Mouse (Mus musculus) heart, adult 2 months (tissue): ENCODE measurements around the gene Pcsk7. TPM values are rescaled to one million over a fixed set of nuclear protein-coding genes. Genes with fewer than 3 reads are reported as not detected.

Source experiments
- DNase-seq, 2 experiments: peaks; one replicate each; pipeline ENCODE4 v3.0.0; 2021
- H3K27ac ChIP-seq: fragments of 200-600 bp; 2 replicates; pipeline ENCODE4 v1.8.1; 2022
- H3K27me3 ChIP-seq: fragments of 200-500 bp; 2 replicates; pipeline ENCODE4 v1.6.1; 2012; ENCODE audit warnings: mild to moderate bottlenecking, low read length, inconsistent platforms, mixed read lengths; ENCODE audit not compliant: control insufficient read depth, insufficient read depth
- H3K36me3 ChIP-seq: fragments of 200-500 bp; 2 replicates; pipeline ENCODE4 v1.6.1; 2012; ENCODE audit warnings: low read length, inconsistent platforms; ENCODE audit not compliant: control insufficient read depth, insufficient read depth
- H3K4me1 ChIP-seq: fragments of 200-500 bp; 2 replicates; pipeline ENCODE4 v1.6.1; 2011; ENCODE audit warnings: low read length; ENCODE audit not compliant: control insufficient read depth, insufficient read depth
- H3K4me3 ChIP-seq: fragments of 200-600 bp; 2 replicates; pipeline ENCODE4 v1.8.1; 2022
- H3K79me2 ChIP-seq: fragments of 200-500 bp; replicated peaks from 2 replicates; pipeline ENCODE4 v1.6.1; 2012; ENCODE audit warnings: mild to moderate bottlenecking, inconsistent platforms, low read length, moderate library complexity, mixed read lengths; ENCODE audit not compliant: control insufficient read depth, insufficient read depth
- H3K9ac ChIP-seq: fragments of 200-500 bp; 2 replicates; pipeline ENCODE4 v1.6.1; 2012; ENCODE audit warnings: low read depth, mild to moderate bottlenecking, control low read depth, inconsistent platforms, low read length, mixed read lengths
- CTCF ChIP-seq: fragments of 200-600 bp; IDR thresholded peaks from 2 replicates; pipeline ENCODE4 v1.8.1; 2022; ENCODE audit warnings: antibody characterized with exemption, mild to moderate bottlenecking, moderate library complexity
- EP300 ChIP-seq: fragments of 200-500 bp; IDR thresholded peaks from 2 replicates; pipeline ENCODE4 v1.6.1; 2011; ENCODE audit warnings: low read depth, low read length, control low read depth; ENCODE audit not compliant: insufficient read depth
- POLR2A ChIP-seq: fragments of 200-500 bp; IDR thresholded peaks from 2 replicates; pipeline ENCODE4 v1.6.1; 2011; ENCODE audit warnings: mild to moderate bottlenecking, low read depth, low read length, control low read depth; ENCODE audit not compliant: insufficient read depth
- WGBS: fragments of 180-500 bp; shearing (Covaris S2); methylation state at CpG from one replicate; pipeline ENCODE4 v1.1.7; 2018; 5-methylcytosine and 5-hydroxymethylcytosine counted together
- intact Hi-C: fragments of 180-260 bp; cut with DNase I; formaldehyde crosslinking; loops from one replicate; pipeline ENCODE4 v1.15.1; 2025
- polyA plus RNA-seq: library from polyadenylated mRNA; depleted of rRNA; stranded (reverse); fragments of >200 nt; gene quantifications from 2 replicates; pipeline ENCODE4 v1.2.3, GENCODE M21; 2012
- total RNA-seq, 2 experiments: library from RNA; stranded (reverse); gene quantifications; 2 replicates each; pipeline ENCODE4 v1.2.3; 2021

Pcsk7 gene
- total and polyA plus RNA-seq, 3 experiments, result 12.2 to 18.4 (median 13.9) TPM

DNA sequence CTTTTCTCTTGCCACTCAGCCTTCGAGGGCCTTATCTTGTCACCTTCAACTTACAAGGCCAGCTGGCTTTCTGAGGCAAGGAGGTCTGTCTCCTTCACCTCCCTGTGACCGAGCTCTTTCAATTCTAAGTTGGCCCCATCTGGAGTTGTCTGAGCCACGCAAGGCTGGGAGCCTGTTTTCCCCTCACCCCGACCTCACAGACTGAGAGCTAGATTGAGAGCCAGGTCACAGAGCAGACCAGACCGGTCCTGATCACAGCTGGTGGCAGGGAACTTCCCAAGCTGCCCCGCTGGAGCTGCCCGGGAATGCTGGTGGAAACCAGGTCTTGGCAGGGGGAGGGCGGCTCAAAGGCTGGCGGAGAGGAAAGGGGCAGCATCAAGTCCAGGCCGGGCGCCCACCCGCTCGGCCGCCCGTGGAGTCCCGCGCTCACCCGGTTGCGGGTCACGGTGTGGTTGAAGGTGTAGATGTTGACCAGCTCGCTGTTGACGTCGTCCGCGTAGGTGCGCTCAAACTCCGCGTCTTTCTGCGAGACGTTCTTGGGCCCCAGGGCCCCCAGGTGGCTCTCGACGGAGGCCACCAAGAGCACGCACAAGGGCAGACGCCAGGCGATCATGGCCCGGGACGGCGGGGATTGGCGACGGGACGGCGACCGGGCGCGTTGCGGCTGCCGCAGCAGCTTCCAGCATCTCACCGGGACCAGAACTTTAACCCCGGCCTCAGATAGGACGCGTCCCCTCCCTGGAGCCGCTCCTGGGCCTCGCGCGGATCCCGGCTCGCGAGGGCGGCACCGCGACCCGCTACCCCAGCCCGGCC is 48.2 kb downstream of the Pcsk7 start:
- H3K27ac ChIP-seq, result peak overlapping the region; percentile 95
- H3K4me3 ChIP-seq, result peak overlapping the region; percentile 72
- H3K79me2 ChIP-seq, result peaks cover 2% of the 10 kb centered on the region; the same call in 1 of the 2 replicates
- no peak for DNase-seq
- 0 out of 2 replicates have a peak, but pooled peaks have one; percentile 7 for TF ChIP-seq EP300
- no peak for TF ChIP-seq CTCF
- H3K4me1 ChIP-seq, result peaks cover 9% of the 10 kb centered on the region
- under 1% methylated on average over 63 of the region's 63 CpGs for WGBS
- H3K27me3 ChIP-seq, result no peaks in the 10 kb centered on the region
- H3K36me3 ChIP-seq, result no peaks in the 10 kb centered on the region; the same call in 1 of the 2 replicates
- intact Hi-C loops, result loop anchor here (1.0 kb wide), 2 partner anchors 30 to 47 kb away; no protein-coding TSS in a partner anchor
- peak overlapping the region; percentile 97 for H3K9ac ChIP-seq

GRCm38 (mm10) chr9:45955107-45955963 is 49.0 kb downstream of the Pcsk7 start, which contains the start of gene Sidt2:
TSS of gene Sidt2 (minus strand) at chr9:45955258.
- Histone ChIP-seq H3K27ac (peak within 1 kb of the TSS; percentile 95), H3K36me3 (no peaks in the 10 kb centered on the region; the same call in 1 of the 2 replicates), H3K9ac (peak within 1 kb of the TSS; percentile 97), H3K79me2 (peaks cover 2% of the 10 kb centered on the region; the same call in 1 of the 2 replicates), H3K4me3 (peak within 1 kb of the TSS; percentile 72), H3K4me1 (peaks cover 10% of the 10 kb centered on the region), H3K27me3 (no peaks in the 10 kb centered on the region)
- 0 out of 2 replicates have a peak, but pooled peaks have one; percentile 51 for TF ChIP-seq EP300
- peak; percentile 15; the same call in 1 of the 2 replicates for TF ChIP-seq CTCF
- peak; percentile 63 for TF ChIP-seq POLR2A
- 1% methylated on average over 48 of the region's 48 CpGs for WGBS
- intact Hi-C loops, result loop anchor here (1.0 kb wide), 2 partner anchors 29 to 48 kb away; no protein-coding TSS in a partner anchor
- DNase-seq, result peak; percentile 93 to 95

DNA sequence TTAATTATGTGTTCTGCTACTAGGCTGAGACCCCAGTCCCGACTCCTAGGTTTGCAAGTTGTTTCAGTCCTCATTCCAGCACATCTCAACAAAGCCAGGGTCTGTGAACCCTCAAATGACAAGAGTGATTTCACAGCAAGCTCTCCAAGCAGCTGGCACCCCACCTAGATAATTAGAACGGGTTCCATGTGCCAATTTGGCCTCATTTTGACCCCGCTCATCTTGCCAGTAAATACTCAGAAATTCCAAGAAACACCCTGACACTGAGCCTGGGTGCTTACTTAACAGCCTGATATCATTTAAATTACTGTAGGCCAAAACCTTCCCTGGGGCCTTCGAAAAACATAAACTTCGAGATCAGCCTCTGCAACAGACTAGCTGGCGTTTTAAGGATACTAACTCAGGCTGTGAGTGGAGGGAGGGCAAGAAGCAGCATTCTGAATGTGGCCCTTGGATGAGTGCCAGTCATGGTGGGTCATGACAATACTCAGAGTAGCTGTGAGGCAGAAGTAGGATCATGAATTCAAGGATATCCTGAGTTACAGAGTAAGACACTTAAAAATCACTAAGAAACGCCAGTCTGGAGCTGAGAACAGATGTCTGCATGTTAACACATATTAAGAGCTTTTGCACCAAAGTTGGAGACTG is 51.9 kb downstream of the Pcsk7 start:
- H3K27ac ChIP-seq, result peak overlapping the region; percentile 47
- no peak overlapping the region for H3K9ac ChIP-seq
- H3K4me3 ChIP-seq, result no peak overlapping the region
- H3K4me1 ChIP-seq, result peaks cover 12% of the 10 kb centered on the region
- H3K79me2 ChIP-seq, result no peaks in the 10 kb centered on the region
- 38% methylated on average over 7 of the region's 7 CpGs for WGBS
- no peak for DNase-seq
- no peaks in the 10 kb centered on the region for H3K27me3 ChIP-seq
- TF ChIP-seq POLR2A, result no peak
- no peak for TF ChIP-seq EP300
- no peak for TF ChIP-seq CTCF
- intact Hi-C loops, result no loop called here
- H3K36me3 ChIP-seq, result peaks cover 3% of the 10 kb centered on the region

- Histone ChIP-seq H3K79me2 (no peaks in the 10 kb centered on the region), H3K36me3 (peaks cover 4% of the 10 kb centered on the region), H3K27me3 (no peaks in the 10 kb centered on the region), H3K27ac (peak overlapping the region; percentile 47), H3K4me3 (no peak overlapping the region), H3K9ac (no peak overlapping the region), H3K4me1 (peaks cover 9% of the 10 kb centered on the region)
- TF ChIP-seq EP300, result no peak
- TF ChIP-seq CTCF, result no peak
- no peak for TF ChIP-seq POLR2A
- DNase-seq, result no peak
- 42% methylated on average over 4 of the region's 4 CpGs for WGBS
- intact Hi-C loops, result no loop called here
These were observed 52.6 kb downstream of the Pcsk7 start for GRCm38 (mm10) chr9:45958851-45959250.

DNA sequence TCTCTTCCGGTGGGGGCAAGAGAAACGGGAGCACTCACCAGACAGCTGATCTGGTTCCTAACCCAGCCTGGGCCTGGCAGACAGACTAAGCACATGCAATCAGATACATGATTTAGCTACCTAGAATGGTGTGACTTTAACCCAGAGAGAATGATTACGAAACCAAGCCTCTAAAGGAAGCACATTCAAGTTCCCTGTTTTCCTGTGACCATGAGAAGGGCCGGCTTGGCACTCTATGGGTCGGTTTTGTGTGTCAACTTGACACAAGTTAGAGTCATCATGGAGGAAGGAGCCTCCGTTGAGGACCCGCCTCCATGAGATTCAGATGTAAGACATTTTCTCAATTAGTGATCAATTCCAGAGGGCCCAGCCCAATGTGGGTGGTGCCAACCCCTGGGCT is 53.4 kb downstream of the Pcsk7 start:
- peaks cover 9% of the 10 kb centered on the region for H3K4me1 ChIP-seq
- H3K27ac ChIP-seq, result no peak overlapping the region
- H3K4me3 ChIP-seq, result no peak overlapping the region
- intact Hi-C loops, result no loop called here
- DNase-seq, result no peak
- H3K36me3 ChIP-seq, result peaks cover 5% of the 10 kb centered on the region
- WGBS, result 63% methylated on average over 7 of the region's 7 CpGs
- no peak overlapping the region for H3K9ac ChIP-seq
- no peaks in the 10 kb centered on the region for H3K79me2 ChIP-seq
- no peak for TF ChIP-seq POLR2A
- no peak for TF ChIP-seq CTCF
- no peak for TF ChIP-seq EP300
- H3K27me3 ChIP-seq, result no peaks in the 10 kb centered on the region
